Comparison of ENCODE assay signal across 12 mouse cellular contexts in genomic region chr12:84569976-84570693, GRCm38 (mm10). TPM values are rescaled to one million over a fixed set of nuclear protein-coding genes. Genes with fewer than 3 reads are reported as not detected.
DNase-seq lines count a peak whose midpoint lies in the region; ATAC-seq and TF ChIP-seq lines count a peak whose summit lies in the region.
"Had no signal": no experiment of that assay in that cellular context is flagged by ENCODE, and none has a peak within 500 bp of the region (broad histone marks: within the 10 kb centered on the region; RNA-seq: fewer than 3 reads in every experiment).

No protein-coding gene starts in this region.

- H3K4me3 ChIP-seq in heart, embryonic 16.5 days (ENCODE audit: low read length): peak overlapping the region; percentile 36
- H3K4me3 ChIP-seq in hindbrain, embryonic 12.5 days: peak overlapping the region; percentile 16
- H3K4me3 ChIP-seq in midbrain, postnatal 0 days (ENCODE audit: low read depth, low read length): 0 out of 2 replicates have a peak overlapping the region, but pooled peaks have one; percentile 1
- H3K4me3 ChIP-seq: erythroblast, embryonic 14.5 days had no signal

- H3K9me3 ChIP-seq in heart, embryonic 16.5 days (replicated peaks; ENCODE audit: control insufficient read depth, low read length): no peaks in the 10 kb centered on the region
- no peaks in the 10 kb centered on the region for H3K9me3 ChIP-seq in hindbrain, embryonic 12.5 days (replicated peaks)
- H3K9me3 ChIP-seq in midbrain, postnatal 0 days (ENCODE audit: low read length): no peaks in the 10 kb centered on the region

- no peak for ATAC-seq in heart, embryonic 16.5 days (replicated peaks; ENCODE audit: extremely low read depth, insufficient read depth, low FRiP score)
- ATAC-seq in hindbrain, embryonic 12.5 days (ENCODE audit: low FRiP score): no peak
- no peak for ATAC-seq in midbrain, postnatal 0 days (ENCODE audit: low FRiP score)

- no peak for TF ChIP-seq CTCF in midbrain, postnatal 0 days (IDR thresholded peaks at IDR 0.05)

- intact Hi-C loops in heart, postnatal 36 days (cut with DNase I): no loop called here
- intact Hi-C loops in left cerebral cortex, postnatal 4 days (cut with DNase I): no loop called here

- peak overlapping the region; percentile 26; the same call in 1 of the 2 replicates for H3K9ac ChIP-seq in heart, embryonic 16.5 days (ENCODE audit: low read length)
- no peak overlapping the region for H3K9ac ChIP-seq in hindbrain, embryonic 12.5 days
- no peak overlapping the region for H3K9ac ChIP-seq in midbrain, postnatal 0 days (replicated peaks; ENCODE audit: low read length, poor library complexity, severe bottlenecking)
- H3K9ac ChIP-seq: liver, embryonic 14.5 days had no signal

- peaks cover 20% of the 10 kb centered on the region for H3K4me1 ChIP-seq in heart, embryonic 16.5 days (ENCODE audit: control insufficient read depth, insufficient read depth, low read length)
- H3K4me1 ChIP-seq in hindbrain, embryonic 12.5 days: peaks cover 14% of the 10 kb centered on the region
- no peaks in the 10 kb centered on the region for H3K4me1 ChIP-seq in midbrain, postnatal 0 days (ENCODE audit: insufficient read depth, low read length)

- 2% methylated on average over 39 of the region's 40 CpGs for WGBS in heart, embryonic 16.5 days
- 1% methylated on average over 40 of the region's 40 CpGs for WGBS in hindbrain, embryonic 12.5 days
- WGBS in midbrain, postnatal 0 days: under 1% methylated on average over 38 of the region's 40 CpGs

- peak overlapping the region; percentile 47 for H3K4me2 ChIP-seq in heart, embryonic 16.5 days (ENCODE audit: low read depth, low read length)
- peak overlapping the region; percentile 27 for H3K4me2 ChIP-seq in hindbrain, embryonic 12.5 days (replicated peaks)
- H3K4me2 ChIP-seq in midbrain, postnatal 0 days (ENCODE audit: low read depth, low read length, poor library complexity, severe bottlenecking): no peak overlapping the region; the same call in 1 of the 2 replicates

- H3K27ac ChIP-seq in heart, embryonic 16.5 days (ENCODE audit: low read length): no peak overlapping the region
- H3K27ac ChIP-seq in hindbrain, embryonic 12.5 days: no peak overlapping the region
- no peak overlapping the region for H3K27ac ChIP-seq in midbrain, postnatal 0 days (ENCODE audit: low read depth, low read length)
- H3K27ac ChIP-seq: liver, embryonic 14.5 days had no signal

- H3K36me3 ChIP-seq in heart, embryonic 16.5 days (ENCODE audit: control insufficient read depth, insufficient read depth): no peaks in the 10 kb centered on the region
- no peaks in the 10 kb centered on the region for H3K36me3 ChIP-seq in hindbrain, embryonic 12.5 days
- H3K36me3 ChIP-seq in midbrain, postnatal 0 days (ENCODE audit: insufficient read depth, low read length): no peaks in the 10 kb centered on the region

- peaks cover 72% of the 10 kb centered on the region for H3K27me3 ChIP-seq in heart, embryonic 16.5 days (ENCODE audit: control insufficient read depth, insufficient read depth, low read length)
- peaks cover 89% of the 10 kb centered on the region for H3K27me3 ChIP-seq in hindbrain, embryonic 12.5 days
- peaks cover 45% of the 10 kb centered on the region for H3K27me3 ChIP-seq in midbrain, postnatal 0 days (ENCODE audit: insufficient read depth, low read length)

- no peak for DNase-seq in heart, postnatal 36 days
- DNase-seq in embryo, embryonic 10.5 days (ENCODE audit: low spot score): peak; percentile 45
- DNase-seq in midbrain, postnatal 0 days (ENCODE audit: low spot score): no peak
- DNase-seq in urinary bladder, postnatal 14 days (ENCODE audit: low spot score): no peak
- no peak for DNase-seq in left cerebral cortex, postnatal 4 days
- no peak for DNase-seq in cerebellum, adult 9-10 months

RNA-seq across cellular contexts. Expression of gene Vsx2, which starts 0.6 kb away (rescaled TPM):
- not detected in 2 replicates for polyA plus RNA-seq in heart, embryonic 16.5 days (2015; fragmentation: Nextera tagmentation; extraction: Ambion mirVana)
- not detected for total RNA-seq in heart, postnatal 36 days (2021)
- polyA plus RNA-seq in hindbrain, embryonic 12.5 days (2016; fragmentation: Nextera tagmentation; extraction: Ambion mirVana): 8.3 and 9.4 TPM in 2 replicates
- 1.8 and 3.0 TPM in 2 replicates for total RNA-seq in midbrain, postnatal 0 days (2014; rRNA removed)
- polyA plus RNA-seq in midbrain, postnatal 0 days (2015; fragmentation: Nextera tagmentation; extraction: Ambion mirVana): 0.83 and 1.2 TPM in 2 replicates
- not detected for total RNA-seq in left cerebral cortex, postnatal 4 days (2021)
- total RNA-seq: CH12.LX had no signal
- polyA plus RNA-seq: erythroblast, embryonic 14.5 days; kidney, embryonic 16.5 days; liver, embryonic 14.5 days had no signal

RNA-seq across cellular contexts. Expression of gene Abcd4, which starts 47.1 kb away (rescaled TPM):
- 11.7 and 12.4 TPM in 2 replicates for polyA plus RNA-seq in heart, embryonic 16.5 days (2015; fragmentation: Nextera tagmentation; extraction: Ambion mirVana)
- total RNA-seq in heart, postnatal 36 days (2021): 1 to 10 TPM; 5.2 to 7.1 TPM
- 13.7 and 17.1 TPM in 2 replicates for polyA plus RNA-seq in hindbrain, embryonic 12.5 days (2016; fragmentation: Nextera tagmentation; extraction: Ambion mirVana)
- total RNA-seq in midbrain, postnatal 0 days (2014; rRNA removed): 6.8 and 10.0 TPM in 2 replicates
- 9.0 and 10.4 TPM in 2 replicates for polyA plus RNA-seq in midbrain, postnatal 0 days (2015; fragmentation: Nextera tagmentation; extraction: Ambion mirVana)
- total RNA-seq in left cerebral cortex, postnatal 4 days (2021): 10 to 100 TPM; 10.9 to 13.5 TPM
